Mouse (Mus musculus): ENCODE measurements at regions not wholly inside any gene's neighbourhood (a gene's known extent, or its start where the extent isn't known, plus 50 kb on each side); places are given as distances from the start of the nearest gene placed in this dataset.
"Not testable (repeated sequence)": the region's sequence is repeated elsewhere in the genome, so short reads cannot be mapped to it uniquely, and the experiment has no call there.

- no peak for DNase-seq (ENCODE audit: low read depth in 2 of 2, low spot score in 2 of 2)
Observed at GRCm38 (mm10) chr9:43514731-43515458, 204.2 kb downstream of the Trim29 start.

GRCm38 (mm10) chr9:43520931-43521330 lies 210.3 kb downstream of the Trim29 start:
- DNase-seq (ENCODE audit: low read depth in 2 of 2, low spot score in 2 of 2), result no peak

GRCm38 (mm10) chr9:43524947-43525565 lies 214.4 kb downstream of the Trim29 start:
- no peak for DNase-seq (ENCODE audit: low read depth in 2 of 2, low spot score in 2 of 2)

- no peak for DNase-seq (ENCODE audit: low read depth in 2 of 2, low spot score in 2 of 2)
Observed at GRCm38 (mm10) chr9:43532187-43532586, 211.6 kb upstream of the Nectin1 start.

GRCm38 (mm10) chr9:43535967-43536366 lies 207.8 kb upstream of the Nectin1 start:
- DNase-seq (ENCODE audit: low read depth in 2 of 2, low spot score in 2 of 2), result no peak

DNA sequence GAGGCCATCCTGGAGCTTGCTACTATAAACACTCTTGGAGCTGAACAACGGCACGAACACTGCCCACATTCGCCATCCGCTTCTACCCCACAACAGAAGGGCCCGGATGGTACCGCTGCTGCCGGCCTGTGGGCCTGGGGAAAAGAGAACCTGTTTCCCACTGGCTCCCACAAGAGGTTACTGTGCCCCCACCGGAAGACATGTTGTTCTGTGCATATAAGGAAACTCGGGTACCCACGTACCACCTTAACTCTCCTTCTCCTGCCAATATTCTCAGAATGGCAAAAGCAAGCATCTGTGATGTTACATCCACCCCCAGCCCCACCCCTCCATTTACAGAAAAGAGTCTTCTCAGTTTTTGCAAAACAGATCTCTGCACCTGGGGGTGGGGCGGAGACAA lies 206.7 kb upstream of the Nectin1 start:
- DNase-seq (ENCODE audit: low read depth in 2 of 2, low spot score in 2 of 2), result no peak

GRCm38 (mm10) chr9:43540131-43540530 lies 203.7 kb upstream of the Nectin1 start:
- no peak for DNase-seq (ENCODE audit: low read depth in 2 of 2, low spot score in 2 of 2)

GRCm38 (mm10) chr9:43541234-43541633 lies 202.6 kb upstream of the Nectin1 start:
- no peak for DNase-seq (ENCODE audit: low read depth in 2 of 2, low spot score in 2 of 2)

GRCm38 (mm10) chr9:43542077-43542654 lies 201.6 kb upstream of the Nectin1 start:
- DNase-seq (ENCODE audit: low read depth in 2 of 2, low spot score in 2 of 2), result no peak

DNA sequence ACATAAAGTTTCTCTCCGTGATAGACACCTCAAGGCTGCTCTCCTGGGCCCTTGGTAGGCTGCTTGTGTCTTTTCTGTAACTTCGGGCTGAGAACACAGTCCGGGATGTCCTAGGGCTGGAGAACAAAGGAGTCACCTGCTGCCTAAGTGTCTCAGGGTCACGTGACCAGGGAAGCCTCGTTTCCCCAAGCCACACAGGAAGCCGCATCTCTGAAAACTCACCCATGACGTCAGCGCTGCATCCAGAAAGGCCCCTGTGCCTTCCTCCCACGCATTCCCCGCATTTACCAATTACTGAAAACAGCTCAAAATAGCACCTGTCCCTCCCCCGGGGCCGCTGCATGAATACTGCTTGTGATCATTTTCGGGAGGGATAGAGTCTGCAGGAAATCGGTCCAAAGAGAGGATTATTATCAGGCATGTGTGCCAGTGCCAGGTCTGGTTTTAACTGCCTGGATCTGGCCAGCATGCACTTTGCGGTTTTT lies 198.7 kb upstream of the Nectin1 start:
- DNase-seq (ENCODE audit: low read depth in 2 of 2, low spot score in 2 of 2), result peak; percentile 45 to 72

GRCm38 (mm10) chr9:43548883-43549282 lies 194.9 kb upstream of the Nectin1 start:
- no peak for DNase-seq (ENCODE audit: low read depth in 2 of 2, low spot score in 2 of 2)

- no peak for DNase-seq (ENCODE audit: low read depth in 2 of 2, low spot score in 2 of 2)
Observed at GRCm38 (mm10) chr9:43549293-43549692, 194.5 kb upstream of the Nectin1 start.

GRCm38 (mm10) chr9:43552758-43553157 lies 191.0 kb upstream of the Nectin1 start:
- not testable (repeated sequence) for DNase-seq (ENCODE audit: low read depth in 2 of 2, low spot score in 2 of 2)

- no peak for DNase-seq (ENCODE audit: low read depth in 2 of 2, low spot score in 2 of 2)
Observed at GRCm38 (mm10) chr9:43562016-43562415, 181.8 kb upstream of the Nectin1 start.

DNA sequence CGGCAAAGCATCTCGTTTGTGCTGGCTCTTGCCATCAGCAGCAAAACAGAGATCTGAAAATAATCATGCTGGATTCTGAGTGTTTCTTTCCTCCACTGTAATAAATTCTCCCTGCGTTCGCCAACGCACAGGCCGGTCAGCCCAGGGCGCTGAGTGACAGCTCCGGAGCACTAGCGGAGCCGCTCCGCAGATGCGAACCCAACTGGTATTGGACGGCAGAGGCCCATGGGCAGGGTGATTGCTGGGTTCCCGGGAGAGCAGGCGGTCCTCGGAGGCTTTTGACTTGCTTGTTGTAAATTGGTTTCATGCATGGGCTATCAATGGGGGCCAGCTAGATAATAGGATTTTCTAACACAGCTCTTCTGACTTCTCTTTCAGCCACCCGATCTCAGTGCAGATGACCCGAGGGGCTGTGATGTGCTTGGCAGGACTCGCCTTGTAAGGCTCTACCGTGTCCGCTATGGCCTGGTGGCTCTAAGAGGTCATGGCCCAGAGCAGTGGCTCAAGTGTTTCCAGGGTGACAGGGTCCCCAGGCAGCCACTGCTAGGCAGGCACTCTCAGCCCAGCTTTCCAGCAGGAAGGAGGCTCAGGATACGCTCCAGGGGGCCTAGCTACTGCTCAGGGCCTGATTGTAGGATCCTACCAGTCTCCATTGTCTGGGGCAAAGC lies 179.4 kb upstream of the Nectin1 start:
- DNase-seq (ENCODE audit: low read depth in 2 of 2, low spot score in 2 of 2), result no peak

DNA sequence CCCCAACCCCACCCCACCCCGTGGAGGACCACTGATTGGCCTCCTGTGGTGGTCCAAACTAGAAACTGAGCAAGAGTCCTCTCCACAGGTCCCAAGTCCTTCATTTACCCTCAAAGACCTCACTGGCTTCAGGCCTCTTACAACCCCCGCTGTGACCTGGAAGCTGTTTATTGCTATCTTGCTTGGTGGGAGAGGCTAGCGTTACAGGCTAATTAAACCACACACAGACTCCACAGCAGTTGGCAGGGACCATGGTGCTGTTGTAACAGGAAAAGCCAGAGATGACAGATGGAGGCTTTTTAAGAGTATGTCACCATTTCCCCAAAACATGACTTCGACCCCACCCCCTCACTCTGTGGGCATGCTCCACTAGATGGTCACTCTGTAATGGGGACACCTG lies 174.9 kb upstream of the Nectin1 start:
- no peak for DNase-seq (ENCODE audit: low read depth in 2 of 2, low spot score in 2 of 2)

DNA sequence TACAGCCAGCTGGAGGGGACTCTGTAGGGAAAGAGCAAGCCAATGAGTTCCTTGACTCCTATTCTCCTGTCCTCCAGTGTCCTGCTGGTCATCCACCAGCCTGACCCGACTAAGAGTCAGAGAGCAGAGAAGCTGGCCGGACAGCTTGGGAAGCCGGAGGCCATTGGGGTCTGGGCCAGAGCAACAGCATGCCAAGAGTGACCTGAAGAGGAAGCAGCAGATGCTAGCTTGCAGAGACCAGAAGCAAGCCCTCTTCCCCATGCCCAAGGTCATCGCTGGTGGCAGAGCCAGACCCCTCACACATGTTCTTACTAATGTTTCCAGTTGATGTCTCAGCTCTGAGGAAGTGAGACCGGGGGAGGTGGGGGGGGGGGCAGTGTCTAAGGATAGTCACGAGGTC lies 172.7 kb upstream of the Nectin1 start:
- no peak for DNase-seq (ENCODE audit: low read depth in 2 of 2, low spot score in 2 of 2)

DNA sequence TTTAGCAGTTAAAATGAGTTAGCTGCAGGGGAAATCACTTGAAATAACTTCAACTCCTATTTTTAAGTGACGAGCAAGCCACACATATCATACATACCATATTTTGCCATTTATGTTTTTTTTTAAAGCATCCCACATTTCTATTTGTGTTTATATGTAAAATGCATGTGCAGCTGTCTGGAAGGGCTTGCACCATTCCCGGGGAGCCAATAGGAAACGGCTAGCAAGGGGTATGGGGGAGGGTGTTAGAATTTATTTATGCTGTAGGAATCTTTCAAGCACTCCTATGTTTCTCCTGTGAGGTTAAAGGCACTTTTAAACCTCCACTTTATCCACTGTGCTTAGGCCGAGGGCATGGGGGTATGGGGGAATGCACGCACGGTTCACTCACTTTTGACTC lies 168.1 kb upstream of the Nectin1 start:
- DNase-seq (ENCODE audit: low read depth in 2 of 2, low spot score in 2 of 2), result no peak

DNA sequence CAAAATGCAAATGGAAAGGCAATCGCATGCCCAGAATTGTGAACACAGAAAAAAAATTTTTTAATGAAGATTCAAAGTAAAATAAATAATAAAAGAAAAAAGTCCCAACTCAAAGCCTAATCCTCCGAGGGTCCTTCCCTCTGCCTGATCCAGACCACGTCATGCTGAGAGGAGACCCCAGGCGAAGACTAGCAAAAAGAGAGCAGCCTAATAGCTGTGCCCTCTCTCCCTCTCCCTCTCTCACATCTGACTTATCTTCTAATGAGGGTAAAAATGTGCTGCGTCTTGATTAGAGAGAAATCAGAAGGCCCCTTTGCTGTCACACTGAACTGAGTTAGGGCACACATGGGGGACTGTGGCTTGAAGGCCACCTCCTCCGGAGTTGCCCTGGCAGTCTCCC lies 163.1 kb upstream of the Nectin1 start:
- no peak for DNase-seq (ENCODE audit: low read depth in 2 of 2, low spot score in 2 of 2)

- DNase-seq (ENCODE audit: low read depth in 2 of 2, low spot score in 2 of 2), result no peak
Observed at GRCm38 (mm10) chr9:43585616-43586015, 158.2 kb upstream of the Nectin1 start.

- no peak for DNase-seq (ENCODE audit: low read depth in 2 of 2, low spot score in 2 of 2)
Observed at GRCm38 (mm10) chr9:43593236-43593635, 150.5 kb upstream of the Nectin1 start.

GRCm38 (mm10) chr9:43594814-43595213 lies 149.0 kb upstream of the Nectin1 start:
- DNase-seq (ENCODE audit: low read depth in 2 of 2, low spot score in 2 of 2), result no peak
